Mouse (Mus musculus) forebrain, embryonic 13.5 days (tissue): ENCODE data around the gene Prdm16. TPM values are rescaled to one million over a fixed set of nuclear protein-coding genes. Genes with fewer than 3 reads are reported as not detected.

ENCODE experiments used
- ATAC-seq: fragments of 200-750 bp; cut with Nextera tagmentation; 2 replicates; pipeline ENCODE4 v1.8.0; 2017
- H3K27ac ChIP-seq: fragments of 300-500 bp; sonication (generic); 2 replicates; pipeline ENCODE4 v1.5.1; 2015; ENCODE audit warnings: inconsistent platforms, mild to moderate bottlenecking, moderate library complexity
- H3K27me3 ChIP-seq: fragments of 300-500 bp; sonication (generic); 2 replicates; pipeline ENCODE4 v1.6.1; 2015; ENCODE audit warnings: mild to moderate bottlenecking, inconsistent platforms
- H3K36me3 ChIP-seq: fragments of 300-500 bp; sonication (generic); 2 replicates; pipeline ENCODE4 v1.6.1; 2015; ENCODE audit warnings: mild to moderate bottlenecking, inconsistent platforms; ENCODE audit not compliant: poor library complexity, severe bottlenecking
- H3K4me1 ChIP-seq: fragments of 300-500 bp; sonication (generic); 2 replicates; pipeline ENCODE4 v1.6.1; 2015; ENCODE audit warnings: inconsistent platforms
- H3K4me2 ChIP-seq: fragments of 300-500 bp; sonication (generic); 2 replicates; pipeline ENCODE4 v1.6.1; 2015; ENCODE audit warnings: inconsistent platforms, mild to moderate bottlenecking, moderate library complexity
- H3K4me3 ChIP-seq: fragments of 300-500 bp; sonication (generic); 2 replicates; pipeline ENCODE4 v1.5.1; 2015; ENCODE audit warnings: mild to moderate bottlenecking, inconsistent platforms
- H3K9ac ChIP-seq: fragments of 300-500 bp; sonication (generic); 2 replicates; pipeline ENCODE4 v1.6.1; 2015; ENCODE audit warnings: mild to moderate bottlenecking, inconsistent platforms
- H3K9me3 ChIP-seq: fragments of 300-500 bp; sonication (generic); replicated peaks from 2 replicates; pipeline ENCODE4 v1.6.1; 2016; ENCODE audit warnings: inconsistent platforms
- WGBS: fragments of 180-500 bp; shearing (Covaris S2); methylation state at CpG from one replicate; pipeline ENCODE4 v1.1.7; 2015; 5-methylcytosine and 5-hydroxymethylcytosine counted together
- polyA plus RNA-seq: library from polyadenylated mRNA; unstranded; fragments of >200 nt; fragmentation: Nextera tagmentation; extraction: Ambion mirVana; gene quantifications from 2 replicates; pipeline ENCODE4 v1.2.1, GENCODE M21; 2015

Prdm16 gene
- polyA plus RNA-seq, 1 experiment from 2014 or later = 41.3 TPM

- Histone ChIP-seq H3K9ac (no peak overlapping the region), H3K4me2 (no peak overlapping the region), H3K27me3 (peaks cover 19% of the 10 kb centered on the region), H3K27ac (no peak overlapping the region), H3K4me1 (peaks cover 20% of the 10 kb centered on the region), H3K4me3 (no peak overlapping the region), H3K36me3 (no peaks in the 10 kb centered on the region), H3K9me3 (no peaks in the 10 kb centered on the region)
- no peak for ATAC-seq
- WGBS = 91% methylated on average over 9 of the region's 9 CpGs
Measured at GRCm38 (mm10) chr4:154450441-154450840, 186.2 kb downstream of the Prdm16 start.

DNA sequence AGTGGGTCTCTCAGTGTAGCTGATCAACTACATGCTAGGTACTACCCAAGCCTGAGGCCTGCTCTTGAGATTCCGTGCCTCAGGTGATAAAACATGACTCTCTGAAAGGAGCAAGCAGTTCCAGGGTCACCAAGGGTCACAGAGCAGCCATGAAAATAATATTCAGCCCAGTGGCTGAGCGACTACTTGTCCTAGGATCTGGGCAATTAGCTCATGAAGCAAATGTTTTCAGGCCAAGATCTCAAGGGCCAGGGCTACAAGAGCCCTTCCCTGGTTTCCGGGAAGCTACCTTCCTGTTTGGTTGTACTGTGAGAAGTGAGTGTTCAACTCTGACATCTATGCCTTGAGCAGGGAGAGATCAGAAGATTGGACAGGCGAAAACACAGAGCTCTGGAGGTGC is 186.6 kb downstream of the Prdm16 start:
- Histone ChIP-seq H3K4me3 (no peak overlapping the region), H3K36me3 (no peaks in the 10 kb centered on the region), H3K9ac (no peak overlapping the region), H3K4me2 (no peak overlapping the region), H3K9me3 (no peaks in the 10 kb centered on the region), H3K27ac (no peak overlapping the region), H3K4me1 (peaks cover 16% of the 10 kb centered on the region), H3K27me3 (peaks cover 16% of the 10 kb centered on the region)
- 74% methylated on average over 4 of the region's 4 CpGs for WGBS
- no peak for ATAC-seq

GRCm38 (mm10) chr4:154449343-154449742 is 187.3 kb downstream of the Prdm16 start:
- WGBS = 24% methylated on average over 3 of the region's 3 CpGs
- peak; percentile 60 for ATAC-seq

GRCm38 (mm10) chr4:154445721-154446120 is 191.0 kb downstream of the Prdm16 start:
- Histone ChIP-seq H3K4me2 (no peak overlapping the region), H3K4me1 (peaks cover 17% of the 10 kb centered on the region; the same call in 1 of the 2 replicates), H3K36me3 (no peaks in the 10 kb centered on the region), H3K9me3 (no peaks in the 10 kb centered on the region), H3K9ac (no peak overlapping the region), H3K27me3 (peaks cover 8% of the 10 kb centered on the region; the same call in 1 of the 2 replicates), H3K27ac (no peak overlapping the region), H3K4me3 (no peak overlapping the region)
- 69% methylated on average over 9 of the region's 9 CpGs for WGBS
- ATAC-seq = no peak

More at GRCm38 (mm10) chr4:154449343-154449742, 187.3 kb downstream of the Prdm16 start:
- Histone ChIP-seq H3K4me1 (peaks cover 15% of the 10 kb centered on the region; the same call in 1 of the 2 replicates), H3K9me3 (no peaks in the 10 kb centered on the region), H3K36me3 (no peaks in the 10 kb centered on the region), H3K27me3 (peaks cover 15% of the 10 kb centered on the region), H3K9ac (no peak overlapping the region), H3K4me2 (no peak overlapping the region), H3K4me3 (no peak overlapping the region), H3K27ac (no peak overlapping the region)

GRCm38 (mm10) chr4:154442645-154443304 is 193.9 kb downstream of the Prdm16 start:
- 0 out of 2 replicates have a peak, but pooled peaks cover under 1% of the 10 kb centered on the region for H3K27me3 ChIP-seq
- no peak overlapping the region for H3K4me3 ChIP-seq
- 55% methylated on average over 9 of the region's 9 CpGs for WGBS

DNA sequence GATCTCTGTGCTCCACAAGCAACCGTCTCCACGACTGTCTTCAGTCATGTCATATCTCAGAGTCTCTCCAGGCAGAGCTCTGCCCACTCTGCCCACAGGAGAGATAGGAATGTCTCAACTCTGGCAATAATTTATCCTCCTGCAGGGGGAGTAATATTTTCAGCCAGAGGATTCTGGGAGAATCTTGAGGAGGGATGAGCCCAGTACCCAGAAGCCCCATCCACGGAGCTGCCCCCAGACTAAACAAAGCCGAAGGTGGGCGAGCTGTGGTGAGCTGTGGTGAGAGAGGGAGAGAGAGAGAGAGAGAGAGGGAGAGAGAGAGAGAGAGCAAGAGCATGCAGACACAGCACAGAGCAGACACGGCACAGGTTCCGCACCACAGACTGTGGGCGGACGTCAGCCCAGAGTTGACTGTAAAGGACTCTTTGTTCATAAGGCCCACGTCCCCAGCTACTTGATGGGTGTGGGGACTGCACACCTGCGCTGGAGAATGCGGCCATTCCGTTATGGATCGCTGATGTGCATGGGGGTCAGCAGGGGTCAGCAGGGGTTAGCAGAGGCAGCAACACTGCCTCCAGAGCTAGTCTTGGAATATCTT is 197.1 kb downstream of the Prdm16 start:
- 81% methylated on average over 14 of the region's 14 CpGs for WGBS
- 0 out of 2 replicates have a peak, but pooled peaks cover 3% of the 10 kb centered on the region for H3K36me3 ChIP-seq

More at GRCm38 (mm10) chr4:154442645-154443304, 193.9 kb downstream of the Prdm16 start:
- Histone ChIP-seq H3K4me2 (no peak overlapping the region), H3K9ac (no peak overlapping the region), H3K36me3 (0 out of 2 replicates have a peak, but pooled peaks cover under 1% of the 10 kb centered on the region), H3K4me1 (peaks cover 8% of the 10 kb centered on the region; the same call in 1 of the 2 replicates), H3K27ac (no peak overlapping the region; the same call in 1 of the 2 replicates), H3K9me3 (no peaks in the 10 kb centered on the region)
- no peak for ATAC-seq

GRCm38 (mm10) chr4:154438610-154439009 is 198.1 kb downstream of the Prdm16 start:
- no peaks in the 10 kb centered on the region; the same call in 1 of the 2 replicates for H3K9me3 ChIP-seq
- no peak overlapping the region for H3K9ac ChIP-seq
- 81% methylated on average over 15 of the region's 15 CpGs for WGBS
- H3K36me3 ChIP-seq = 0 out of 2 replicates have a peak, but pooled peaks cover 3% of the 10 kb centered on the region
- no peak overlapping the region for H3K4me2 ChIP-seq
- H3K27ac ChIP-seq = no peak overlapping the region
- H3K4me3 ChIP-seq = no peak overlapping the region
- ATAC-seq = no peak
- H3K27me3 ChIP-seq = no peaks in the 10 kb centered on the region
- H3K4me1 ChIP-seq = peaks cover 8% of the 10 kb centered on the region; the same call in 1 of the 2 replicates

More for the DNA sequence above, 197.1 kb downstream of the Prdm16 start:
- Histone ChIP-seq H3K4me3 (no peak overlapping the region), H3K4me2 (no peak overlapping the region), H3K27ac (no peak overlapping the region), H3K9ac (no peak overlapping the region), H3K4me1 (peaks cover 8% of the 10 kb centered on the region; the same call in 1 of the 2 replicates), H3K9me3 (no peaks in the 10 kb centered on the region; the same call in 1 of the 2 replicates), H3K27me3 (no peaks in the 10 kb centered on the region)
- no peak for ATAC-seq

DNA sequence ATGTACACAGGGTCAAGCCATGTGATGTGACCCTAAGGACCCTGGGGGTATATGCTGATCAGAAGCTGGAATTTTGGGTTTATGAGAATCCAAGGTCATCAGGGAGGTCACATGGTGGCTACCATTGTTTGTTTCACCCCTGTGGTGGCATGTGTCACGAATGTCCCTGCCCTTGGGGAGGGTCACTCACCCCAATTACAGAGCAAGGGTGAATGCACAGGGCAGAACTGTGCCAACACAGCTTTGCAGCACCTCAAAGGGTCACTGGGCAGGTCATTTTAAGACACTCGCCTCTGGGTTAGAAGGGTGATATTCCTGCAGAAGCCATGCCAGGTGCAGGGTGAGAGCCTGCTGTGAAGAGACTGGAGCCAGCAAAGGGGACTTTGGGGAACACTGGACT is 206.9 kb downstream of the Prdm16 start:
- Histone ChIP-seq H3K4me1 (peaks cover 9% of the 10 kb centered on the region), H3K9me3 (no peaks in the 10 kb centered on the region)
- ATAC-seq = no peak

DNA sequence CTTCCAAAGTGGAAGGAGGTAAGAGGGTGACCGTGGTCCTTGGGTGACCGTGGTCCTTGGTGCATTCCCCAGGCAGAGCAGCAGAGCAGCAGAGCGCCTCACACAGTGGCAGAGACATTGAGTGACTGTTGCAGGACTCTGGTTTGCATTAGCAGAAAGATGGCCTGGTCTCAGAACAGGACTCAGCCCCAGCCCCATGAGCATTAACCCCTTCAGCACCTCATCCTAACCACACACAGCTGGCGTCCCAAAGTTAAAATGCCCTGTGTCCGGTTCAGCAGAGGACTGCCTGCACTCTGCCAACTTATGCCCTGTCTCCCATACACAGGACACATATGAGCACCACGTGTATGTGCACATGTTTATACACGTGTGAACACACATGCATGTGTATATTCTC is 209.8 kb downstream of the Prdm16 start:
- peaks cover 36% of the 10 kb centered on the region for H3K4me1 ChIP-seq
- no peaks in the 10 kb centered on the region for H3K27me3 ChIP-seq
- H3K9me3 ChIP-seq = no peaks in the 10 kb centered on the region
- H3K27ac ChIP-seq = no peak overlapping the region
- 83% methylated on average over 7 of the region's 7 CpGs for WGBS
- ATAC-seq = no peak
- no peak overlapping the region for H3K4me2 ChIP-seq
- H3K9ac ChIP-seq = no peak overlapping the region
- H3K36me3 ChIP-seq = no peaks in the 10 kb centered on the region
- H3K4me3 ChIP-seq = no peak overlapping the region

More for the DNA sequence above, 206.9 kb downstream of the Prdm16 start:
- Histone ChIP-seq H3K9ac (no peak overlapping the region), H3K36me3 (no peaks in the 10 kb centered on the region), H3K4me3 (no peak overlapping the region), H3K27me3 (no peaks in the 10 kb centered on the region), H3K27ac (no peak overlapping the region), H3K4me2 (no peak overlapping the region)
- WGBS = 85% methylated on average over 2 of the region's 2 CpGs

DNA sequence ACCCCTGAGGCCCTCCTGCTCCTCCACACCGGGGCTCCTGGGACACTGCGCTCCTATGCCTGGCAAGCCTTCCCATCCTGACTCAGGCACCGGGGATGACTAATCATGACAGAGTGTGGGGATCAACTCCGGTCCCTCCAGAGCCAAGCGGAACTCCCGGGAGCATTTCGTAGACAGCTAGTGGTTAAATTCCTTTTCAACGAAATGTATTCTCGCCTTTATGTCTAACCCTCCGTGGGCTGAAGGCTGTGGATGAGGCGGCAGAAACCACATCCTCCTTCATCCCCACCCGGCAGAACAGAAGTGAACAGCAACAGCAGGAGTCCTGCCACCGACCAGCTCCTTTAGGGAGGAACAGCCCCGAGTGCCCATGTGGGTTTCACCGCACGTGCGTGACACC is 211.4 kb downstream of the Prdm16 start:
- Histone ChIP-seq H3K4me2 (no peak overlapping the region), H3K4me3 (no peak overlapping the region), H3K27ac (no peak overlapping the region), H3K9me3 (no peaks in the 10 kb centered on the region), H3K36me3 (no peaks in the 10 kb centered on the region), H3K4me1 (peaks cover 37% of the 10 kb centered on the region), H3K27me3 (no peaks in the 10 kb centered on the region), H3K9ac (no peak overlapping the region)
- ATAC-seq = no peak
- 70% methylated on average over 17 of the region's 17 CpGs for WGBS

DNA sequence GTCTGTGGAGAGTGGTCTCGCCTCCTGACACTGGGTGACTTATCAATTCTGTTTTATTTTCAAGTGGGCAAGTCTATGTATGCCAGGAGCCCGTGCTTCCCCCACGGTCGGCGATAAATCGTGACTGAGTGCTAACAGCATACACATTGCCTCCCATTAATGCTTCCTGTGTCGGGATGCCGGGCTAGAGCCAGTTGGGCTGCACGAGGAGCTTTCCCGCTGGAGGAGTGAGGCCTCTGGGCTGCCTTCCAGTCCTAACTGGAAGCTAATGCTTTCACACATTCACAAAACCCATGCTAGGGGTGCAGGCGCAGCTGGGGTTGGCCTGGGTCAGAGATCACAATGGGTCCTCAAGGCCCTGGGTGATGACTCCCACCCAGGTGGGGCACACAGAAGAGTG is 212.0 kb downstream of the Prdm16 start:
- Histone ChIP-seq H3K27me3 (no peaks in the 10 kb centered on the region), H3K4me1 (peaks cover 43% of the 10 kb centered on the region), H3K27ac (no peak overlapping the region), H3K4me2 (no peak overlapping the region), H3K36me3 (no peaks in the 10 kb centered on the region), H3K9ac (no peak overlapping the region), H3K9me3 (no peaks in the 10 kb centered on the region), H3K4me3 (no peak overlapping the region)
- 0 out of 2 replicates have a peak, but pooled peaks have one; percentile 38 for ATAC-seq
- WGBS = 58% methylated on average over 11 of the region's 11 CpGs

DNA sequence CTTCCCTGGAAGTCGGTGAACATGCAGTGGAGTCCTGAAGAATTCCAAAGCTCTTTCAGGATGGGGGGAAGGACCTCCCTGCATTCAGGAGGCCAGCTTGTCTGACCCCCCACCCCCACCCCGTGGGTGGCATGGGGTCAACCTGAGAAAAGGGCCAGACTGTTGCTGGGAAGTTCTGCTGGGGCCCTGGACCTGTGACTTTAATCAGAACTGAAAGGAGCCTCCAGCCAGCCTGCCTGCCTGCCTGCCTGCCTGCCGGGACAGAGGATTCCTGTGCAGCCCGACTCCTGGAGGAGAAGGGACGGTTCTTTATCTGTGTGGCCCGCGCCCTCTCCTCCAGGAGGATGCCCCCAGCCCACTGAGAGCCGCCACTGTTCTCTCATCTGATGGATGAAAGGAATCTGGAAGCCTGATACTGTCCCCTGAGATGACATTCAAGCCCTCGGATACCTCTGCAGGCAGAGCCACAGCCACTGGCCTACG is 214.2 kb downstream of the Prdm16 start:
- Histone ChIP-seq H3K36me3 (no peaks in the 10 kb centered on the region), H3K4me2 (no peak overlapping the region), H3K9me3 (peaks cover 5% of the 10 kb centered on the region; the same call in 1 of the 2 replicates), H3K4me1 (peaks cover 45% of the 10 kb centered on the region), H3K27ac (no peak overlapping the region), H3K4me3 (no peak overlapping the region), H3K9ac (peak overlapping the region; percentile 40), H3K27me3 (no peaks in the 10 kb centered on the region)
- WGBS = 4% methylated on average over 10 of the region's 10 CpGs
- ATAC-seq = no peak
